Mouse (Mus musculus): ENCODE data around the gene Shb.

Gene Shb

GRCm38 (mm10) chr4:45464528-45464927 lies 67.7 kb downstream of the Shb start:
- in situ Hi-C loops (cut with MboI; ENCODE audit: unreplicated experiment in 2 of 2): no loop called here

DNA sequence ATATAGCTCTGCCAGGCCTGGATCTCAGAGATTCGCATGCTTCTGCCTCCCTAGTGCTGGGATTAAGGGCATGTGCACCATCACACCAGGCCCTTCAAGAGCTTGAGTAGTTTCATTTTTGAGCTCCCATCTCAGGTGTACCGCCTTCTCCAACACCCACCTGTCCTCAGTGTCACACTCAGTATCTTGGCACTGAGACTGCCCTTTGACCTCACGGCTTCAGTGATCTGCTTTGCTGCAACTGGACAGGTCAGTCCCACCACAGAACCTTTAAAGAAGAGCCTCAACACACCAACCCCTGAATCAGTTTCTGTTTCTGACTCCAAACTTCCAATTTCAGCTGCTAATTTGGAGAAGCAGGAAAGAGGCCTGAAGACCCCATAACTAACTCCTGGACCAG lies 68.1 kb downstream of the Shb start:
- in situ Hi-C loops (cut with MboI; ENCODE audit: unreplicated experiment in 2 of 2): no loop called here

- in situ Hi-C loops (cut with MboI; ENCODE audit: unreplicated experiment in 2 of 2): no loop called here
These were observed 69.6 kb downstream of the Shb start for GRCm38 (mm10) chr4:45462628-45463027.

DNA sequence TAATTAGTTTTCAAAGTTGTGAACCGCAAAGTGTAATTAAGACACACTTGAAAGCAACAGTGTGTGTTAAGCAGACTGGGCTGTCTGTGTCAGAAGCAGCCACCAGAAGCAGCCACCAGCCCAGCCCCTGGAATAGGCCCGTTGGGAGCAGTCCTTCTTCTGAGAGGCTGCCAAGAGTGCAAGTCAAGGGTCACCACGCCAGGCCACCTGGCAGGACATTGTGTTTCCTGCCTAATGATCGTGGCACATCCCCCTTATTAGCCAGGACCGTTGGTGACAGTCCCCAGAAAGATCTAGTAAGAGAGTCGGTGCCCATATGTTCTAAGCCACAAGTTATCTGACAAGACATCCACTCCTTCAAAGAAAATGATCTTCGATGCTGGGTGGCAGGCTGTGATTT lies 70.6 kb downstream of the Shb start:
- in situ Hi-C loops (cut with MboI; ENCODE audit: unreplicated experiment in 2 of 2): no loop called here

GRCm38 (mm10) chr4:45459375-45459774 lies 72.9 kb downstream of the Shb start:
- in situ Hi-C loops (cut with MboI; ENCODE audit: unreplicated experiment in 2 of 2): no loop called here

DNA sequence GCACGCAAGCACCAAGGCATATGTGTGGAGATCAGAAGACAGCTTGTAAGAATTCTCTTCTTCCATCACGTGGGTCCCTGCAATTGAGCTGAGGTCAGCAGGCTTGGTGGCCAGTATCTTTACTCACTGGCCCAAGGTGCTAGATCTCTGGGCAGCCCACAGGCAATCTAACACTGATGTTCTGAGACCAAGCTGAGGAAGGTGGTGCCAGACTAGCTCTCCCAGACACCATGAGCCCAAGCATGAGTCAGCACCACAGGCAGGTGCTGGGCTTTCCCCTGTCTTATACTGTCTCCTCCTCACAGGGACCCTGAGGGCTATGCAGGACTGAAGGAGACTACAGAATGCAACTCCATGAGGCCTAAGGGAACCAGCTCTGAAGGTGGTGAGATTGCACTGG lies 74.7 kb downstream of the Shb start:
- in situ Hi-C loops (cut with MboI; ENCODE audit: unreplicated experiment in 2 of 2): no loop called here

DNA sequence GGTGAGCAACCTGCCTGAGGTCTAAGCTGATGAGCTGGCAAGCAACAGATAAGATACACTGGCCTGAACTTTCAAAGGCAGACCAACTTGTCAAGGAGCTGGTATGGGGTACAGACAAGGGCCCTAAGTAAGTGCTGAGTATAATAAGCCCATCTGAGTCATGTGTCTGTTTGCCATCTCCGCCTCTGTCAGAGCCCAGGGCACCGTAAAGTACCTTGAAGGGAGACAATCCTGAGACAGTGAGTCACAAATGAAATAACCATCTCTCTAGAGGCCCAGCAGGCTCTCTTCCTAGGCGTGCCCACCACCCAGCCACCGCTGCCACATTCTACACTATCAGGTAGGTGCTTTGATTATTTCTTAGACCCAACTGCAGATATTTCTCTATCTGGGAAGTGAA lies 77.3 kb downstream of the Shb start:
- in situ Hi-C loops (cut with MboI; ENCODE audit: unreplicated experiment in 2 of 2): no loop called here

DNA sequence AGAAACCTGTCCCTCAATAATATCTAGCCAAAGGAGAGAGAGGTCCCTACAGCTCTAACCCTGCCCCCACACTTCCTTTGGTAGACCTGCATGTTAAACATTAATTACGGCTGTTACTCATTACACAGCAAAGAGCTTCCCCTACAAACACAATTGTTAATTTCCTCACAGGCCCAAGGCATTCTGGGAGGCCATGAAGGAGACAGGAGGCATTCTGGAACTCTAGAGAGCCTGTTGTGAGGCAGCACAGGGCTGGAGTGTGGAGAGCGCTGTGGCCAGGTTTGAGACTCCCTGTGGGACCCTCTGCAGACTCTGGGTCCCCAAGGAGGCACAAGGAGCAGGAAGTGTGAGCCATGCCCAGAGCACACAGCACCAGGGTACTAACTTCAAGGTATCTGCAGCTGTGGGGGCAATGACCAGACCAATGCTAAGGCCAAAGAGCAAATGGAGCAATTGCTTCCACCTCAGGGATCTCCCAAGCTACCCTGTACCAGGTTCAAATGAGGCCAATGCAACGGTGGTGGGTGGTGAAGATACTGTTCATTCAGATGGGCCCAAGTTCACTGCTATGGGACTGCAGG lies 78.9 kb downstream of the Shb start:
- in situ Hi-C loops (cut with MboI; ENCODE audit: unreplicated experiment in 2 of 2): no loop called here

- in situ Hi-C loops (cut with MboI; ENCODE audit: unreplicated experiment in 2 of 2): no loop called here
These were observed 79.6 kb downstream of the Shb start for GRCm38 (mm10) chr4:45452569-45453111.

- in situ Hi-C loops (cut with MboI; ENCODE audit: unreplicated experiment in 2 of 2): no loop called here
These were observed 83.3 kb downstream of the Shb start for GRCm38 (mm10) chr4:45449012-45449411.

- in situ Hi-C loops (cut with MboI; ENCODE audit: unreplicated experiment in 2 of 2): no loop called here
These were observed 83.8 kb downstream of the Shb start for GRCm38 (mm10) chr4:45448481-45448880.

DNA sequence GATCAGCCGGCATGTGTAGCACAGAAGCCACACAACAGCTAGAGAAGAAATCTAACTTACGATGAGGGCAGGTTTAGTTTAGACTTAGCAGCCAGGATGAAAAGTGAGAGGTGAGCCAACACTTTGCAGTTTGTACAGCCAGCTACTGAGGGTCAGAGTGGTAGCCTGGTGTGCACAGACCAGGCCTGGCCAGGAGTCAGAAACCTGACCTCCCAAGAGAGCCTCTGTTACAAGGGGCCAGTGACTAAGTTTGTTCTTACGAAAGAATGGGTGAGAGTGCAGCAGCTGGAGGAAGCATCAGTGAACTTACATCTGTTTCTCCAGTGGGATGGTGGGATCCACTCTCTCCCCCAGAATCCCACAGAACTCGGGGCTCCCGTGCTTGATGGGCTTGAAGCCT lies 85.1 kb downstream of the Shb start:
- in situ Hi-C loops (cut with MboI; ENCODE audit: unreplicated experiment in 2 of 2): no loop called here

- in situ Hi-C loops (cut with MboI; ENCODE audit: unreplicated experiment in 2 of 2): no loop called here
These were observed 87.0 kb downstream of the Shb start for GRCm38 (mm10) chr4:45445235-45445634.

- in situ Hi-C loops (cut with MboI; ENCODE audit: unreplicated experiment in 2 of 2): no loop called here
These were observed 87.5 kb downstream of the Shb start for GRCm38 (mm10) chr4:45444813-45445212.

DNA sequence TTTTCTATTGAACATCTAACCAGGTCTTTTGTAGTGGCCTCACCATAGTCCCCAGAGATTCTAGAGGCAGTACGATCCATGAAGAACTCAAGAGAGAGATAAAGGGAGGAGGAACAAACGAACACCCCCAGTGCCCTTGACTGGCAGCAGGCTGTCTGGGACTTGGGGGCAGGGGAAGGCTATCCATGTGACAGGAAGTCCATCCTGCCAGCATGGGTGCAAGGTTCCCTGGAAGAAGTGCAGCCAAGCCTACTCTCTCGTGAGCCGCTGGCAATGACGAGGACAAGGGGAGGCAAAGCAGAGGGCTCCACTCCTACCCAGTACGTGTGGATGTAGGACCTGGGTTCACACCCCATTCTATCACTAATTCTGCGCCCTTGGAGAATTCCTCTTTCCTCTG lies 88.6 kb downstream of the Shb start:
- in situ Hi-C loops (cut with MboI; ENCODE audit: unreplicated experiment in 2 of 2): no loop called here

DNA sequence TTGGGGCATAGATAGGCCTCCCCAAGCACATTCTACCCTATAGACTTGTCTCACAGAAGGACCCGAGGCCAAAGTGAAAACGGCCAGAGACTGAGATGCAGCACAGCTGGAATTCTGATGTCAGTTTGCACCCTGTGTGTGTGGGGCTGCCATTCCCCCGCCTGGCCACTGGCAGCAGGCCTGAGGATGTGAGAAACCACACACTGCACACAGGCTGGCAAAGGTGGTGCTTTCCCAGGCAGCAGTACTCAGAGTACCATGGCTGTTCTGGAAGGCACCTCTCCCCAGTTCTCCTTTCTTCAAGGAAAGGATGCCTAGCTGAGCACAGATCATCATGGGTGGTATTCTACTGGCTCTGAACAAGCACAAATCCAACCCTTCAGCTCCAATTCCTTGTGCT lies 90.0 kb downstream of the Shb start:
- in situ Hi-C loops (cut with MboI; ENCODE audit: unreplicated experiment in 2 of 2): no loop called here

GRCm38 (mm10) chr4:45441778-45442177 lies 90.5 kb downstream of the Shb start:
- in situ Hi-C loops (cut with MboI; ENCODE audit: unreplicated experiment in 2 of 2): no loop called here

DNA sequence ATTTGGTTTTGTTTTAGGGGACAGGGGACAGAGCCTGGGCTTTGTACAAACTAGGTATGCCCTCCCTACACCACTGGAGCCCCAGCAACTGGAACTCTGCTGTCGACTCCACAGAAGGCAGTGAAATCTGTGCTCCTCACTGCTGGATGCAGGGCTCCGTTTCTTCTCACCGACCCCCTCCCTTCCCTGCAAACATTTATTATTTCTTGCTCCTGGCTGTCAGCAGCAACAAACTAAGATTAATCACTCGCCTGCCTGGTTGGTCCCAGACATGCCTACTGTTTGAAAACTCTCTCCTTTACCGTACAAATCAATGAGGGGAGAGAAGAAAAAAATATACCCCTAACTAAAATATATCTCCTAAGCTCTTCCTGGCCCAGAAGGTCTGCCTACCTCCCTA lies 93.0 kb downstream of the Shb start:
- in situ Hi-C loops (cut with MboI; ENCODE audit: unreplicated experiment in 2 of 2): no loop called here

DNA sequence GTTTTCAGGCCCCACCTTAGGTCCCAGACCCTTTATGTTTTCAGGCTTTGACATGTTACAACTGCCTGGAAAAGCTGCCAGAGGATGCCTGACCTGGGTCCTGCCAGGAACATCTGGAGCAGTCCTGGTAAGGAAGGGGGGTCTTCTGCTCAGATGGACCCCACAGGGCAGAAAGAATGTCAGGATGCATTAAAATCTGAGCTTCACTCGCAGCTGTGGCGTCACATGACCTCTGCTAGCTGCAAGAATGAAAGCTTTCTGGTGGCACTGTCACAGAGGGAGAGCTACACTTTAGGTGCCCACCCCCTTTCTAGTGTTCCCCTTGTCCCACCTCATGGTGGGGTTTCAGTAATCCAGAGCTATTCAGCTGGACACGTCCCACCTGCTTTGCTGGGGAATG lies 95.3 kb downstream of the Shb start:
- in situ Hi-C loops (cut with MboI; ENCODE audit: unreplicated experiment in 2 of 2): no loop called here

DNA sequence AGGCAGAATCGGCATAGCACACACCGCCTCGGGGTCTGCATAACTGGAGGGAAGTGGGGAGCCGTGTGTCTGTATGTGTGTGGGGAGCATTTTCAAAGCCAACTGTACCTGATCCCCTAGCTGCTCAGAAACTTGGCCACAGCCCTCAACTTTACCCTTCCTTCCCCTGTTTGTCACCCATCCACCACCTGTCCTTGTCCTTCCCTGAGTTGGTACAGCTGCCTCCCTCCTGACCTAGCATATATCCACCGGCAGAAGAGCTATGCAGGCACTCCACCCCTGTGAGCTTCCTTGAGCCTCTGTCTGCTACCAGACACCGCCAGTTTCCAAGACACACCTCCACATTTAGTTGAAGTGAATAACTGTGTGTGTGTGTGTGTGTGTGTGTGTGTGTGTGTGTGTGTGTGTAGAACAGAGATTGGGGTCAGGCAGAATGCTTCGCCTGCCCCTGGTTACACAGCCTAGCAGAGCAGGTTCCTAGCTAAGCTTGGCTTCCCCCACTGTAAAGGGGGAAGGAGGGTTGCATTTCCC lies 95.8 kb downstream of the Shb start:
- in situ Hi-C loops (cut with MboI; ENCODE audit: unreplicated experiment in 2 of 2): no loop called here

- in situ Hi-C loops (cut with MboI; ENCODE audit: unreplicated experiment in 2 of 2): no loop called here
These were observed 96.4 kb downstream of the Shb start for GRCm38 (mm10) chr4:45435899-45436298.

GRCm38 (mm10) chr4:45434681-45435080 lies 97.6 kb downstream of the Shb start:
- in situ Hi-C loops (cut with MboI; ENCODE audit: unreplicated experiment in 2 of 2): loop anchor here in 1 of 2 experiments (5.0 kb wide), 1 partner anchor 93 kb away; no protein-coding TSS in a partner anchor

- in situ Hi-C loops (cut with MboI; ENCODE audit: unreplicated experiment in 2 of 2): loop anchor here in 1 of 2 experiments (5.0 kb wide), 1 partner anchor 93 kb away; no protein-coding TSS in a partner anchor
These were observed 98.2 kb downstream of the Shb start for GRCm38 (mm10) chr4:45434071-45434470.
